Mouse (Mus musculus) thymus, adult 2 months (tissue): Measurements from ENCODE around the gene Flii. TPM values are rescaled to one million over a fixed set of nuclear protein-coding genes. Genes with fewer than 3 reads are reported as not detected.

Experiments
- DNase-seq: peaks from one replicate; pipeline ENCODE4 v3.0.0; 2021
- H3K27ac ChIP-seq: fragments of 200-500 bp; 2 replicates; pipeline ENCODE4 v1.5.1; 2012; ENCODE audit warnings: low read length, control low read depth; ENCODE audit not compliant: control insufficient read depth, insufficient read depth
- H3K27me3 ChIP-seq: fragments of 200-500 bp; 2 replicates; pipeline ENCODE4 v1.6.1; 2012; ENCODE audit warnings: mild to moderate bottlenecking, low read length, moderate library complexity, mixed read lengths; ENCODE audit not compliant: control insufficient read depth, insufficient read depth
- H3K36me3 ChIP-seq: fragments of 200-500 bp; 2 replicates; pipeline ENCODE4 v1.6.1; 2012; ENCODE audit warnings: mild to moderate bottlenecking, low read length, moderate library complexity; ENCODE audit not compliant: control insufficient read depth, insufficient read depth
- H3K4me1 ChIP-seq: fragments of 200-500 bp; replicated peaks from 2 replicates; pipeline ENCODE4 v1.6.1; 2012; ENCODE audit warnings: low read length; ENCODE audit not compliant: control insufficient read depth, insufficient read depth
- H3K4me3 ChIP-seq: fragments of 200-500 bp; 2 replicates; pipeline ENCODE4 v1.5.1; 2012; ENCODE audit warnings: mild to moderate bottlenecking, low read length, control low read depth, moderate library complexity; ENCODE audit not compliant: control insufficient read depth, insufficient read depth
- CTCF ChIP-seq: fragments of 200-500 bp; IDR thresholded peaks from 2 replicates; pipeline ENCODE4 v1.5.1; 2012; ENCODE audit warnings: mild to moderate bottlenecking, control low read depth, low read length, moderate library complexity, borderline replicate concordance; ENCODE audit not compliant: control insufficient read depth, poor library complexity, insufficient read depth; ENCODE audit errors: extremely low read depth
- POLR2A ChIP-seq: fragments of 200-500 bp; IDR thresholded peaks from 2 replicates; pipeline ENCODE4 v1.6.1; 2012; ENCODE audit warnings: mild to moderate bottlenecking, low read length, control low read depth, moderate library complexity; ENCODE audit not compliant: control insufficient read depth, poor library complexity, insufficient read depth; ENCODE audit errors: extremely low read depth
- WGBS: fragments of 180-500 bp; shearing (Covaris S2); methylation state at CpG from one replicate; pipeline ENCODE4 v1.1.7; 2018; 5-methylcytosine and 5-hydroxymethylcytosine counted together
- polyA plus RNA-seq: library from polyadenylated mRNA; depleted of rRNA; stranded (reverse); fragments of >200 nt; gene quantifications from 2 replicates; pipeline ENCODE4 v1.2.3, GENCODE M21; 2012

Flii gene
- polyA plus RNA-seq, 1 experiment, result 271 TPM

GRCm38 (mm10) chr11:60727392-60728140 is 503 bp upstream of the Flii start:
- TF ChIP-seq CTCF, result 0 out of 2 replicates have a peak, but pooled peaks have one; percentile 4
- no peak for TF ChIP-seq POLR2A
- H3K4me3 ChIP-seq, result peak overlapping the region; percentile 91
- peaks cover 15% of the 10 kb centered on the region for H3K36me3 ChIP-seq
- WGBS, result 7% methylated on average over 12 of the region's 12 CpGs
- DNase-seq, result no peak
- H3K27me3 ChIP-seq, result no peaks in the 10 kb centered on the region
- peak overlapping the region; percentile 76 for H3K27ac ChIP-seq
- H3K4me1 ChIP-seq, result peaks cover 18% of the 10 kb centered on the region

GRCm38 (mm10) chr11:60719263-60719662 is 7.8 kb downstream of the Flii start:
- Histone ChIP-seq H3K27ac (no peak overlapping the region), H3K36me3 (peaks cover 79% of the 10 kb centered on the region), H3K27me3 (no peaks in the 10 kb centered on the region), H3K4me3 (no peak overlapping the region), H3K4me1 (no peaks in the 10 kb centered on the region)
- no peak for DNase-seq
- no peak for TF ChIP-seq CTCF
- TF ChIP-seq POLR2A, result no peak
- 66% methylated on average over 5 of the region's 5 CpGs for WGBS

- TF ChIP-seq CTCF (no peak), POLR2A (no peak)
- Histone ChIP-seq H3K27ac (no peak overlapping the region), H3K36me3 (peaks cover 72% of the 10 kb centered on the region), H3K27me3 (no peaks in the 10 kb centered on the region), H3K4me1 (no peaks in the 10 kb centered on the region), H3K4me3 (no peak overlapping the region)
- no peak for DNase-seq
- WGBS, result 99% methylated on average over 5 of the region's 5 CpGs
Measured at GRCm38 (mm10) chr11:60715833-60716232, 11.2 kb downstream of the Flii start.

- H3K4me3 ChIP-seq, result no peak overlapping the region
- WGBS, result 97% methylated on average over 13 of the region's 13 CpGs
- H3K4me1 ChIP-seq, result no peaks in the 10 kb centered on the region
- no peak for DNase-seq
- TF ChIP-seq POLR2A (no peak), CTCF (no peak)
- H3K36me3 ChIP-seq, result peaks cover 67% of the 10 kb centered on the region
- no peak overlapping the region for H3K27ac ChIP-seq
- no peaks in the 10 kb centered on the region for H3K27me3 ChIP-seq
Measured at GRCm38 (mm10) chr11:60712639-60713255, 14.3 kb downstream of the Flii start.

GRCm38 (mm10) chr11:60712040-60712439 is 15.0 kb downstream of the Flii start:
- DNase-seq, result no peak
- Histone ChIP-seq H3K4me3 (no peak overlapping the region), H3K4me1 (no peaks in the 10 kb centered on the region), H3K27me3 (no peaks in the 10 kb centered on the region), H3K36me3 (peaks cover 70% of the 10 kb centered on the region), H3K27ac (no peak overlapping the region)
- no peak for TF ChIP-seq POLR2A
- TF ChIP-seq CTCF, result no peak
- WGBS, result 97% methylated on average over 18 of the region's 18 CpGs

GRCm38 (mm10) chr11:60711218-60711617 is 15.8 kb downstream of the Flii start:
- 98% methylated on average over 17 of the region's 17 CpGs for WGBS
- H3K4me1 ChIP-seq, result no peaks in the 10 kb centered on the region
- H3K36me3 ChIP-seq, result peaks cover 67% of the 10 kb centered on the region
- TF ChIP-seq POLR2A, result no peak
- no peak for TF ChIP-seq CTCF
- no peaks in the 10 kb centered on the region for H3K27me3 ChIP-seq
- DNase-seq, result no peak
- H3K4me3 ChIP-seq, result no peak overlapping the region
- H3K27ac ChIP-seq, result no peak overlapping the region
